Mouse (Mus musculus): Measurements from ENCODE around the gene Cpa2. TPM values are rescaled to one million over a fixed set of nuclear protein-coding genes. Genes with fewer than 3 reads are reported as not detected.

The Cpa2 gene
- polyA plus RNA-seq, 1 experiment, result not detected

DNA sequence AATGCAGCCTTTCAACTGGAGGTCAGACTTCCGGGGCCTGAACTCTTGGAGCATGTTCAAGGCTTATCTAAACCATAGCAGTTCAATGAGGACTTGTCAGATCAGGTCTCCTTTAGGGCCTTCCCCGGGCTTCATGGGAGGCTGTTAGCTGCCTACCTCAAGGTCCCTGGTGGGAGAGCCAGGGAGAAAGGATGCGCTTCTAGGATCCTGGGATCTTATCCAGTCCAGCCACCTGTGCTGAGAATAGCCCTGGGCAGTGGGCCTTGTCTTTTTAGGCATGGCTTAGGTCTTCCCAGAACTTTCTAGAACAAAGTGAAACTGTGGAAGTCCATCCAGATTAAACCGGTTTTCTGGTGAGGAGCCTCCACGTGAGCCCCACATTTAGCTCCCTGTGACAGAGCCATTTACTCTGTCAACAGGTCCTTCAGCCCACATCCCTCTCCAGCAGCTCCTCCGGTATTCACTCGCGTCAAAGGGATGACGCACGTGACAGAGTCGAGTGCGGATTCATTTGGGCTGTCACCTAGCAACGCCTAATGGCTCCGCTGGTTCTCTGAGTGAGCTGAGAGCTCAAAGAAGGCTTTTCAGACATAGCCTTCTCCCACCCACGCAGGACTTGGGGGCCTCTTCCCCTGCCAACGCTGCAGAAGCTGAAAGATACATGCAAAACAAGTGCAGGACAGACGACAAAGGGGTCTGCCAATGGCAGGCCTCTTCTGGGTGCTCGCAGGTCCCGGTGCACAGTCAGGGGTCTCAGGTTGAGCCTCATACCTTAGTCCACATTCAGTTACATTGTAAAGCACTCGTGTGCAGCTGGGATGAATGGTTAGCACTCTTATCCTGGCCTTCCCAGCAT, 31.3 kb downstream of the Cpa2 start:
- no peaks in the 10 kb centered on the region for H3K4me1 ChIP-seq (replicated peaks; ENCODE audit: control insufficient read depth, insufficient read depth, low read length)
- TF ChIP-seq CTCF (IDR thresholded peaks at IDR 0.05; ENCODE audit: borderline replicate concordance, control insufficient read depth, extremely low read depth, insufficient read depth, low read length, poor library complexity), result no peak
- no peak for TF ChIP-seq POLR2A (IDR thresholded peaks at IDR 0.05; ENCODE audit: control insufficient read depth, extremely low read depth, insufficient read depth, low read length, poor library complexity)
- WGBS, result 90% methylated on average over 20 of the region's 20 CpGs
- no peaks in the 10 kb centered on the region for H3K27me3 ChIP-seq (ENCODE audit: control insufficient read depth, insufficient read depth, low read length)
- H3K36me3 ChIP-seq (ENCODE audit: control insufficient read depth, insufficient read depth, low read length), result no peaks in the 10 kb centered on the region
- DNase-seq, result no peak
- H3K4me3 ChIP-seq (ENCODE audit: control insufficient read depth, insufficient read depth, low read length), result no peak overlapping the region
- H3K27ac ChIP-seq (ENCODE audit: control insufficient read depth, insufficient read depth, low read length), result no peak overlapping the region

- Histone ChIP-seq H3K27ac (ENCODE audit: control insufficient read depth, insufficient read depth, low read length) (no peak overlapping the region), H3K4me1 (replicated peaks; ENCODE audit: control insufficient read depth, insufficient read depth, low read length) (no peaks in the 10 kb centered on the region), H3K4me3 (ENCODE audit: control insufficient read depth, insufficient read depth, low read length) (no peak overlapping the region), H3K27me3 (ENCODE audit: control insufficient read depth, insufficient read depth, low read length) (no peaks in the 10 kb centered on the region), H3K36me3 (ENCODE audit: control insufficient read depth, insufficient read depth, low read length) (no peaks in the 10 kb centered on the region)
- no peak for DNase-seq
- TF ChIP-seq POLR2A (IDR thresholded peaks at IDR 0.05; ENCODE audit: control insufficient read depth, extremely low read depth, insufficient read depth, low read length, poor library complexity), result no peak
- TF ChIP-seq CTCF (IDR thresholded peaks at IDR 0.05; ENCODE audit: borderline replicate concordance, control insufficient read depth, extremely low read depth, insufficient read depth, low read length, poor library complexity), result no peak
- WGBS, result 93% methylated on average over 5 of the region's 5 CpGs
These were observed 32.0 kb downstream of the Cpa2 start for GRCm38 (mm10) chr6:30573380-30573779.

DNA sequence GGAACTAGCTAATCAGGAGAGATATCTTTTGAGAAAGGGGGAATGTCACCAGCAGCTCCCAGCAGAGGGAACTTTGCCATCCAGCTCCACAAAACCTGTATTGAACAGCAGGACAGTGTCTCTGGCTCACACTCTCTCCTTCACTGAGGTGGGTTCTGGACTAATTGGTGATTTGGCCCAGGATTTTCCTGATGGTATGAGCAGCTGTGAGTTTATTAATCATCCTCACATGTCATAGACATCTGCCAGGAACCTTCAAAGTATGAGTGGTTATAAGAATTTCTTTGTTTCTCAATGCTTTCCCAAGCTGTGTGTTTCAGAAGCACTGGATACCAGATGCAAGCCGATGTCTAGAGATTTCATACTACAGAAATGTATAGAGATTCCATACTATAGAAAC, 33.6 kb downstream of the Cpa2 start:
- no peak overlapping the region for H3K4me3 ChIP-seq (ENCODE audit: control insufficient read depth, insufficient read depth, low read length)
- no peaks in the 10 kb centered on the region for H3K27me3 ChIP-seq (ENCODE audit: control insufficient read depth, insufficient read depth, low read length)
- DNase-seq, result no peak
- no peaks in the 10 kb centered on the region for H3K4me1 ChIP-seq (replicated peaks; ENCODE audit: control insufficient read depth, insufficient read depth, low read length)
- no peaks in the 10 kb centered on the region for H3K36me3 ChIP-seq (ENCODE audit: control insufficient read depth, insufficient read depth, low read length)
- H3K27ac ChIP-seq (ENCODE audit: control insufficient read depth, insufficient read depth, low read length), result no peak overlapping the region
- 92% methylated on average over 1 of the region's 1 CpGs for WGBS
- TF ChIP-seq CTCF (IDR thresholded peaks at IDR 0.05; ENCODE audit: borderline replicate concordance, control insufficient read depth, extremely low read depth, insufficient read depth, low read length, poor library complexity) (no peak), POLR2A (IDR thresholded peaks at IDR 0.05; ENCODE audit: control insufficient read depth, extremely low read depth, insufficient read depth, low read length, poor library complexity) (no peak)

DNA sequence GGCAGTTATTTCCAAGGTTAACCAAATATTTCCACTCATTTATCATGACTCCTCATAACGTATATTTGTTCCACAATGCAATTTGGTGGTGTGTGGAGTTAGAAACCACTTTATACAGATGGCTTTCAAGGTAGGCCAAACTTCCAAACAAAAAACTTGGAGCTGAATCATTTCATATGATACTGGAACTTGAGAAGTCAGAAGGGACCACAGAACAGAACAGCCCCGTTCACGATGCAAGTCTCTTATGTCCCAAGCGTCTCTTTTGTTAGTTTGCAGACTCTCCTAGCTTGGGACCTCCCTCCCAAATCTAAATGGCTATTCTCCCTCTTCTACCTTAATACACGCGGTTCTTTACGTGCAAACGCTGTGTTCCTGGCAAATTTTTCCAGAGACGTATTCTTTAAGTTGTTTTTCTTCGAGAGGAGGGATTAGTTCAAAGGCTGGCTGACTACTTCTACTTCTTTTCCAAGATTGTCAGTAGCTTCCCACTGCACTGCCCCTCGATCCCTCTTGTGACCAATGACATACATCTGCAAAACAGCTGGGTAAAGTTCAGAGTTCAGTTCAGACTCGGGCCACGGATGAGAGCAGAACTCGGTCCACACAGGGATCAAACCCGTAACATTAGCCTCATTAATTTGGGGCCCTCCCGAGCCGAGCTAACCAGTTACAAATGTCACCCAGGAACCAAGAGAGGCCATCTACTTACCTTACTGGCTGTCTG, 35.3 kb downstream of the Cpa2 start:
- Histone ChIP-seq H3K36me3 (ENCODE audit: control insufficient read depth, insufficient read depth, low read length) (no peaks in the 10 kb centered on the region), H3K4me3 (ENCODE audit: control insufficient read depth, insufficient read depth, low read length) (no peak overlapping the region), H3K4me1 (replicated peaks; ENCODE audit: control insufficient read depth, insufficient read depth, low read length) (no peaks in the 10 kb centered on the region), H3K27ac (ENCODE audit: control insufficient read depth, insufficient read depth, low read length) (no peak overlapping the region; the same call in 1 of the 2 replicates), H3K27me3 (ENCODE audit: control insufficient read depth, insufficient read depth, low read length) (no peaks in the 10 kb centered on the region)
- no peak for DNase-seq
- TF ChIP-seq POLR2A (IDR thresholded peaks at IDR 0.05; ENCODE audit: control insufficient read depth, extremely low read depth, insufficient read depth, low read length, poor library complexity), result no peak
- 96% methylated on average over 17 of the region's 17 CpGs for WGBS

DNA sequence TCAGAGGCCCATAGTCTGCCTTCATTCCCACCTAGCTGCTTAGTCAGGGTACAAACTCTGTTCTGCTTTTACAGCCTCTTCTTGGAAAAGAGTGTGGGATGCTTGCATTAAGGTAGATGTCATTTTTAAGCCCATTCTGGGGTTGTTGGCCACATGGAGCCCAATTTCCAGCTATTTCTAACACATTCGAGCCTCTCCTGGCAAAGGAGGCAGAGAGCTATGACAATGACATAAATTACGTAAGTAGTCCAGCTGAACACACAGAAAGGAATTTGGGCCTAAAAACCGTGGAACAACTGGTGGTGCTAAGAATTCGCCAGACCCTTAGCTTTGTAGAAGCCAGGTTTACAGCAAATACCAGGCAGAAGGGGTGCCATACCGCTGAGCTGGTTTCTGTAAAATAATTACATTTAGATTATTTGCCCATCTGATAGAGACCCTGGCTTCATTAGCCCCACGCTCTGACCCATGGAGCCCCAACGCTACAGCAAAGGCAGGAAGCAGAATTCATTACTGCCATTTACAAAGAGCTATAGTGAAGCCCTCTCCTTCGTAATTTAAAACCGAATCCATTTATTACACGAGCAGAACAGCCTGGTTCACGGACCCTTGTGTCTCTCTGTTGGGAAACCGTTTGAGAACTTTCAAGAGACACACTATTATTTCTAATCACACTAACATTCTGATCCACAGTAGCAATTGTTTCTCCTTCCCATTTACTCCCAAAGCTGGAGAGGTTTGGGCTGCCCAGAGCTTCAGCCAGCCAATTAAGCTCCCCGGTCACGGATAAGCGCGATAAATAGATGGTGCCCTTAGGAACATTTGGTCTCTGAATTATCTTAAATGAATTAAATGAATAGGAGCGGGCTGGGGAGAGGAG, 38.8 kb downstream of the Cpa2 start:
- Histone ChIP-seq H3K36me3 (ENCODE audit: control insufficient read depth, insufficient read depth, low read length) (no peaks in the 10 kb centered on the region), H3K4me3 (ENCODE audit: control insufficient read depth, insufficient read depth, low read length) (no peak overlapping the region), H3K4me1 (replicated peaks; ENCODE audit: control insufficient read depth, insufficient read depth, low read length) (no peaks in the 10 kb centered on the region), H3K27me3 (ENCODE audit: control insufficient read depth, insufficient read depth, low read length) (no peaks in the 10 kb centered on the region), H3K27ac (ENCODE audit: control insufficient read depth, insufficient read depth, low read length) (no peak overlapping the region)
- no peak for DNase-seq
- WGBS, result 95% methylated on average over 17 of the region's 17 CpGs
- TF ChIP-seq CTCF (IDR thresholded peaks at IDR 0.05; ENCODE audit: borderline replicate concordance, control insufficient read depth, extremely low read depth, insufficient read depth, low read length, poor library complexity), result no peak
- no peak for TF ChIP-seq POLR2A (IDR thresholded peaks at IDR 0.05; ENCODE audit: control insufficient read depth, extremely low read depth, insufficient read depth, low read length, poor library complexity)

DNA sequence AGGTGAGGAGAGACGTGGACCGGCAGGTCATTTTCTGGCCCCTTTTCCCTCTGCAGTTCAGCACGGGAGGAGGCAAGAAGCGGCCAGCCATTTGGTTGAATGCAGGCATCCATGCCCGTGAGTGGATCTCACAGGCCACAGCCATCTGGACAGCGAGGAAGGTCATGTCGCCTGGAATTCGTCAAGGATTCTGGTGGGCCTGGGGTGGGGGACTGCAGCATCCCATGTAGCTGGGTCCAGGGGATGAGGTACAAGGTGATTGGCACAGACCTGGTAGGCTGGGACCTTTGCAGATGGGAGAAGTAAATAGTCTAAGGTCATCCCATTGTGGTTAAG, 39.4 kb downstream of the Cpa2 start:
- no peak overlapping the region for H3K4me3 ChIP-seq (ENCODE audit: control insufficient read depth, insufficient read depth, low read length)
- WGBS, result 95% methylated on average over 8 of the region's 8 CpGs
- H3K4me1 ChIP-seq (replicated peaks; ENCODE audit: control insufficient read depth, insufficient read depth, low read length), result no peaks in the 10 kb centered on the region
- DNase-seq, result no peak
- H3K36me3 ChIP-seq (ENCODE audit: control insufficient read depth, insufficient read depth, low read length), result no peaks in the 10 kb centered on the region
- no peak overlapping the region for H3K27ac ChIP-seq (ENCODE audit: control insufficient read depth, insufficient read depth, low read length)
- TF ChIP-seq POLR2A (IDR thresholded peaks at IDR 0.05; ENCODE audit: control insufficient read depth, extremely low read depth, insufficient read depth, low read length, poor library complexity) (no peak), CTCF (IDR thresholded peaks at IDR 0.05; ENCODE audit: borderline replicate concordance, control insufficient read depth, extremely low read depth, insufficient read depth, low read length, poor library complexity) (no peak)
- H3K27me3 ChIP-seq (ENCODE audit: control insufficient read depth, insufficient read depth, low read length), result no peaks in the 10 kb centered on the region

Data from thymus, adult 2 months (tissue).